Mouse (Mus musculus) heart, embryonic 11.5 days (tissue): ENCODE data around the gene Zfyve1. TPM values are rescaled to one million over a fixed set of nuclear protein-coding genes. Genes with fewer than 3 reads are reported as not detected.

Experiments
- ATAC-seq: fragments of 200-750 bp; cut with Nextera tagmentation; replicated peaks from 2 replicates; pipeline ENCODE4 v1.8.0; 2017; ENCODE audit warnings: moderate library complexity; ENCODE audit not compliant: insufficient number of reproducible peaks, low FRiP score, low TSS enrichment
- H3K27ac ChIP-seq: fragments of 300-500 bp; sonication (generic); 2 replicates; pipeline ENCODE4 v1.5.1; 2014; ENCODE audit warnings: mild to moderate bottlenecking, low read depth, low read length
- H3K27me3 ChIP-seq: fragments of 300-500 bp; sonication (generic); 2 replicates; pipeline ENCODE4 v1.6.1; 2014; ENCODE audit warnings: mild to moderate bottlenecking, low read length, mixed read lengths; ENCODE audit not compliant: control insufficient read depth, insufficient read depth
- H3K36me3 ChIP-seq: fragments of 300-500 bp; sonication (generic); 2 replicates; pipeline ENCODE4 v1.6.1; 2014; ENCODE audit warnings: mild to moderate bottlenecking, low read length, moderate library complexity, mixed read lengths; ENCODE audit not compliant: control insufficient read depth, insufficient read depth
- H3K4me1 ChIP-seq: fragments of 300-500 bp; sonication (generic); 2 replicates; pipeline ENCODE4 v1.6.1; 2014; ENCODE audit warnings: low read length; ENCODE audit not compliant: control insufficient read depth, insufficient read depth
- H3K4me2 ChIP-seq: fragments of 300-500 bp; sonication (generic); 2 replicates; pipeline ENCODE4 v1.6.1; 2014; ENCODE audit warnings: mild to moderate bottlenecking, moderate library complexity
- H3K4me3 ChIP-seq: fragments of 300-500 bp; sonication (generic); 2 replicates; pipeline ENCODE4 v1.5.1; 2014; ENCODE audit warnings: low read depth, low read length
- H3K9ac ChIP-seq: fragments of 300-500 bp; sonication (generic); 2 replicates; pipeline ENCODE4 v1.6.1; 2014; ENCODE audit warnings: mild to moderate bottlenecking, low read depth, low read length, moderate library complexity
- H3K9me3 ChIP-seq: fragments of 300-500 bp; sonication (generic); replicated peaks from 2 replicates; pipeline ENCODE4 v1.6.1; 2016; ENCODE audit warnings: low read length; ENCODE audit not compliant: control insufficient read depth
- WGBS: fragments of 180-500 bp; shearing (Covaris S2); extraction: QIAGEN DNeasy Blood & Tissue Kit; methylation state at CpG from one replicate; pipeline ENCODE4 v1.1.7; 2014; ENCODE audit not compliant: insufficient replicate concordance; 5-methylcytosine and 5-hydroxymethylcytosine counted together
- polyA plus RNA-seq: library from polyadenylated mRNA; unstranded; fragments of >200 nt; fragmentation: Nextera tagmentation; extraction: Ambion mirVana; gene quantifications from 2 replicates; pipeline ENCODE4 v1.2.1, GENCODE M21; 2014

Gene Zfyve1
- polyA plus RNA-seq, 1 experiment from 2014 or later, result 12.3 TPM

DNA sequence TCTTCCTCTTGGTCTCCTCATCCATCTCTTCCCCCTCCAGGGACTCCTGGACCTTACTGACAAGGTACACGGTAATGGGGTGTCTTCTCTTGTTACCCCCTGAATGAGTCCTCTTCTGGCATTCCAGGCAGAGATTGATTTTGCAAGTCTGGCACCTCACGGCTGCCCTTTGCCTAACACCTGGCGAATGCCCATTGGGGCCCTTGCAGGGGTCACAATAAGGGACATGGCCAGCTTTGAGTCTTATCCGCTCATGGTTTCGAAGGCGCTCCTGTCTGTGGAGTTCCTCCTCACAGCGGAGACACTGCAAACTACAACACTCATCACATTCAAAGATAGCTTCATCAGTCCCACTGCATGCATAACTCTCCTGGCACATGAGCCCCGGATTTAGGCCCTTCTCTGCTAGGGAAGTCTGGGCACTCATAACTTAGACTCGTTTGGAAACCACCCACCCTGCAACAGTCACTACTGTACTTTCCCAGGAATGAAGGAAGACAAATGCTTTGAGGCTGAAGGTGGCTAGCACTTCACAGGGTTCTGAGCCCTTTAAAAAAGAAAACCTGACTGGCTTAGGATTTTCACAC, 2.5 kb downstream of the Zfyve1 start:
- no peak overlapping the region for H3K4me2 ChIP-seq
- peaks cover 14% of the 10 kb centered on the region; the same call in 1 of the 2 replicates for H3K4me1 ChIP-seq
- H3K27ac ChIP-seq, result no peak overlapping the region
- H3K4me3 ChIP-seq, result no peak overlapping the region
- ATAC-seq, result no peak
- H3K9ac ChIP-seq, result no peak overlapping the region
- WGBS, result 80% methylated on average over 9 of the region's 9 CpGs
- H3K9me3 ChIP-seq, result no peaks in the 10 kb centered on the region
- no peaks in the 10 kb centered on the region for H3K27me3 ChIP-seq
- H3K36me3 ChIP-seq, result peaks cover 15% of the 10 kb centered on the region

DNA sequence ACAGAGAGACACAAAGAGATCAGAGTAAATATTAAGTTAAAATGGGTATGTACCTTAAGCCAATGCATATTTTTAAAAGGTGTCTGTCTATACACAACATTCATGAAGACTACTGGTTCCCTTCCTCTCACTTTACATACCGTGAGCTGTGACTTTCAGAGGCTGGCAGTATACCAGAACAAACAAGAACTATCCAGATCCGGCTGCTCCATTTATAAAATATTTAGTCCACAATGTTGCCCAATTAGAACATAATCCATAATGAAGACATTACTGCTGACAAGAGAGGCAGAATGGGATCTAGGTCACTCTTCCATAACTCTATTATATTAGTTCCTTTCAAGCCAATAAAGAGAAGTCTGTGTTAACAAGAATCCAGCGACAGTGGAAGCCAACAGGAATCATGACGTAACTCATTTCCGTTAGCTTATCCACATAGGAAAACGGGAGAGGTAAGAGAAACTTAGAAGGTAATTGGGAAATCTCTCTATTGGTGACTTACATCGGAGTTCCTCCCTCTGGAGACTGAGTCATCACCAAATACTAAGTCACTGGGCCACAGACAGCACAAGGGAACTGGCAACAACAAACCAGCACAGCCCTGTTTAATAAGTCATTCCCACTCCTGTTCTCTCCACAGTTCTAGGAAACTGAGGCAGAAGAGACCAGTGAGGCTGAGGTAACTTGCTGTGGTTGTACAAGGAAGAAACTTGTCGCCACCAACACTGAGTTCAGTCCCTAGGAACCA, 5.1 kb downstream of the Zfyve1 start:
- Histone ChIP-seq H3K4me3 (no peak overlapping the region), H3K9me3 (no peaks in the 10 kb centered on the region), H3K27me3 (no peaks in the 10 kb centered on the region), H3K9ac (no peak overlapping the region), H3K36me3 (peaks cover 15% of the 10 kb centered on the region), H3K27ac (no peak overlapping the region), H3K4me1 (peaks cover 14% of the 10 kb centered on the region; the same call in 1 of the 2 replicates), H3K4me2 (no peak overlapping the region)
- ATAC-seq, result no peak
- WGBS, result 85% methylated on average over 8 of the region's 8 CpGs

DNA sequence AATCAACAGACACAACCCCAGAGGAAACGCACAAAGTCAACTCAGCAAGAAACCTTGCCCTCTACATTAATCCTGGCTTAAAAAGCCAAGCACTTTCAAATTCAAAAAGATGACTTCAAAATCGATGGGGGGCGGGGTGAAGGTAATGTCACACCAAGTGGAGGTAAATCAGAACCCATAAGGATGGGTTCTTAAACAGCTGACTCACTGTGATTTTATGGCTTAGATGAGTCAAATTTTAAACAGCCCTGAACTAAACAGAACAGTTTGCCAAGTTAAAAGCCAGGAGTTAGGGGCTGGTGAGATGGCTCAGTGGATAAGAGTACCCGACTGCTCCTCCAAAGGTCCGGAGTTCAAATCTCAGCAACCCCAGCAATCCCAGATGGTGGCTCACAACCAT, 10.4 kb downstream of the Zfyve1 start:
- Histone ChIP-seq H3K27me3 (no peaks in the 10 kb centered on the region), H3K9me3 (no peaks in the 10 kb centered on the region), H3K9ac (no peak overlapping the region), H3K27ac (no peak overlapping the region), H3K36me3 (peaks cover 6% of the 10 kb centered on the region), H3K4me1 (no peaks in the 10 kb centered on the region), H3K4me2 (no peak overlapping the region), H3K4me3 (no peak overlapping the region)
- WGBS, result 85% methylated on average over 5 of the region's 5 CpGs
- ATAC-seq, result no peak

DNA sequence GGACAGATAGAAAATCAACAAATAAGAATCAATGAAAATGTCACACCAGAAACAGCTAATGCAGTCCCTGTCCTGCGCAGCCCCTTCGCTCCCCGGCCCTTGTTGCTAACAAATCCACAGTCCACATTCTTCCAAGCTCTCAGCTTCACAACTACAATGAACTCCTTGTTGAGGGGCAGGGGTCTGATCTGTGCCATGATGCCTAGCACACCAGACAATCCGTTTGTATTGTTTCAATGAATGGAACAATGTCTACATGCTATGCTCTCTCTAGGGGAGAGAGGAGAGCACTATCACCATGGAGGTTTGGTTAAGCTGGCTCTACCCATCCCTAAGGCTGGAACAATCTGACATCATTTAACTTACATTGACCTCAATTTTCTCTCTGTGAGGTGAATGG, 14.3 kb downstream of the Zfyve1 start:
- H3K4me1 ChIP-seq, result peaks cover 21% of the 10 kb centered on the region
- no peak overlapping the region for H3K4me2 ChIP-seq
- no peaks in the 10 kb centered on the region for H3K9me3 ChIP-seq
- peaks cover 3% of the 10 kb centered on the region for H3K36me3 ChIP-seq
- 81% methylated on average over 4 of the region's 4 CpGs for WGBS
- H3K4me3 ChIP-seq, result no peak overlapping the region
- H3K27me3 ChIP-seq, result no peaks in the 10 kb centered on the region
- H3K27ac ChIP-seq, result no peak overlapping the region
- H3K9ac ChIP-seq, result no peak overlapping the region
- no peak for ATAC-seq

DNA sequence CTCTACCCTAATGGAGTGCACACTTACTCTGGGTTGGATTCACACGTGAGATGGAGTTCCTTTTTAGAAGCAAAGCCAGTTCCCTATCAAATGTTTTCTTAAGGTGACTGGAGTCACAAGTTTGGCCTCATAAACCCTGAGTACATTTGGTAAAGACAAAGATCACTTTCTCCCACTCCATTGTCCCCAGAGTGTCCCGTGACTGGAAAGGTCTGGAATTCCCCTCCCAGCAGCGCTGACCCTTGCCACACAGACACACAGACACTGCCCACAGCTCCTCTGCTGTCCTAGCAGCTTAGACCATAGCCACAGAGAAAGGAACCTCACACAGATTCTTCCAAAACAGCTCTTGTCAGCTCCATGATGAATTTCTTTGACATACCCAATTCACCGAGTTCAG, 14.9 kb downstream of the Zfyve1 start:
- Histone ChIP-seq H3K9me3 (no peaks in the 10 kb centered on the region), H3K27ac (no peak overlapping the region), H3K4me3 (no peak overlapping the region), H3K36me3 (peaks cover 3% of the 10 kb centered on the region), H3K27me3 (no peaks in the 10 kb centered on the region), H3K4me2 (no peak overlapping the region), H3K4me1 (peaks cover 21% of the 10 kb centered on the region), H3K9ac (no peak overlapping the region)
- no peak for ATAC-seq
- 70% methylated on average over 4 of the region's 4 CpGs for WGBS

GRCm38 (mm10) chr12:83580283-83580682, 16.7 kb downstream of the Zfyve1 start:
- H3K4me2 ChIP-seq, result no peak overlapping the region
- H3K9ac ChIP-seq, result no peak overlapping the region
- H3K27ac ChIP-seq, result no peak overlapping the region
- H3K4me3 ChIP-seq, result no peak overlapping the region
- no peaks in the 10 kb centered on the region for H3K27me3 ChIP-seq
- no peak for ATAC-seq
- H3K36me3 ChIP-seq, result peaks cover 8% of the 10 kb centered on the region
- WGBS, result 87% methylated on average over 3 of the region's 3 CpGs
- H3K4me1 ChIP-seq, result peaks cover 21% of the 10 kb centered on the region
- H3K9me3 ChIP-seq, result no peaks in the 10 kb centered on the region

GRCm38 (mm10) chr12:83578896-83579569, 18.0 kb downstream of the Zfyve1 start:
- Histone ChIP-seq H3K9me3 (no peaks in the 10 kb centered on the region), H3K36me3 (peaks cover 13% of the 10 kb centered on the region), H3K9ac (no peak overlapping the region), H3K4me1 (peaks cover 21% of the 10 kb centered on the region), H3K4me3 (no peak overlapping the region), H3K27ac (peak overlapping the region; percentile 84), H3K4me2 (no peak overlapping the region; the same call in 1 of the 2 replicates), H3K27me3 (no peaks in the 10 kb centered on the region)
- 17% methylated on average over 3 of the region's 3 CpGs for WGBS
- ATAC-seq, result peak; percentile 90

DNA sequence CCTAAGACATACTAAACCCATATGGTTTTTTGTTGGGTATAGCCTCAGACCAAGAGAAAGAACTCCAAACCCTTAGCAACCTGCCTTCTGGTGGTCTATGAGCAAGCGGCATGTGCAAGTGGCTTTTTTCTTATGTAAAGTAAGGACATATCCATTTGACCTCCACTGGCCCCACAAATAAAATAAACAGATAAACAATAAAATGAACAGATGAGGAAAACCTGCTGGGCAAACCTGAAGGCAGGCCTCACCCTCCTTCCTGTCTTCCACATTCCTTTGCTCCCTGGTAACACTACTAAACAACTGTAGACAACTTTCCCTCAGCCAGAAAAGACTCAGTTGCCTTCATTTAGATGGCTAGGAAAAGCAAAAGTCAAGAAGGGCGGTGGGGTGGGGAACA, 18.7 kb downstream of the Zfyve1 start:
- Histone ChIP-seq H3K4me3 (no peak overlapping the region), H3K9ac (no peak overlapping the region), H3K27ac (peak overlapping the region; percentile 84), H3K4me1 (peaks cover 21% of the 10 kb centered on the region), H3K27me3 (no peaks in the 10 kb centered on the region), H3K4me2 (no peak overlapping the region; the same call in 1 of the 2 replicates), H3K36me3 (peaks cover 14% of the 10 kb centered on the region), H3K9me3 (no peaks in the 10 kb centered on the region)
- ATAC-seq, result no peak
- WGBS, result 81% methylated on average over 2 of the region's 2 CpGs
